Comparison of ENCODE assay signal across 8 mouse cellular contexts in genomic region chr4:150257252-150258204, GRCm38 (mm10). TPM values are rescaled to one million over a fixed set of nuclear protein-coding genes. Genes with fewer than 3 reads are reported as not detected.
DNase-seq lines count a peak whose midpoint lies in the region; ATAC-seq and TF ChIP-seq lines count a peak whose summit lies in the region.

No protein-coding gene starts in this region.

- H3K4me1 ChIP-seq in hindbrain, postnatal 0 days (ENCODE audit: insufficient read depth, low read length) = peaks cover 6% of the 10 kb centered on the region; the same call in 1 of the 2 replicates

- no peak overlapping the region for H3K4me3 ChIP-seq in hindbrain, postnatal 0 days (ENCODE audit: low read length)

- ATAC-seq in hindbrain, postnatal 0 days = peak; percentile 76
- peak; percentile 88 for ATAC-seq in megakaryocyte-erythroid progenitor cell, adult 5-6 weeks (replicated peaks; ENCODE audit: low FRiP score, low TSS enrichment, poor library complexity, severe bottlenecking)

- H3K9me3 ChIP-seq in hindbrain, postnatal 0 days (ENCODE audit: low read length) = no peaks in the 10 kb centered on the region

- peak; percentile 90 for DNase-seq in R1 (ENCODE audit: low read depth, low spot score)
- peak; percentile 95 to 97 for DNase-seq in cerebellum, postnatal 25 days
- DNase-seq in gastrocnemius, postnatal 14 days = peak; percentile 93
- peak; percentile 94 for DNase-seq in hindbrain, postnatal 0 days (ENCODE audit: low spot score)
- DNase-seq in left cerebral cortex, postnatal 25 days (ENCODE audit: low spot score in 2 of 2) = peak; percentile 60 to 69
- peak; percentile 83 to 87 for DNase-seq in right cerebral cortex, postnatal 10 days (ENCODE audit: low spot score in 2 of 2)
- peak; percentile 92 for DNase-seq in urinary bladder, postnatal 14 days (ENCODE audit: low spot score)

- H3K27ac ChIP-seq in hindbrain, postnatal 0 days = peak overlapping the region; percentile 79

- H3K4me2 ChIP-seq in hindbrain, postnatal 0 days (ENCODE audit: low read depth, low read length) = 0 out of 2 replicates have a peak overlapping the region, but pooled peaks have one; percentile 16

- H3K27me3 ChIP-seq in hindbrain, postnatal 0 days (ENCODE audit: insufficient read depth, low read length) = no peaks in the 10 kb centered on the region

- TF ChIP-seq CTCF in hindbrain, postnatal 0 days (IDR thresholded peaks at IDR 0.05; ENCODE audit: low read depth) = peak; percentile 94

- H3K36me3 ChIP-seq in hindbrain, postnatal 0 days (ENCODE audit: insufficient read depth, low read length) = no peaks in the 10 kb centered on the region

- 29% methylated on average over 20 of the region's 20 CpGs for WGBS in hindbrain, postnatal 0 days

- peak overlapping the region; percentile 14; the same call in 1 of the 2 replicates for H3K9ac ChIP-seq in hindbrain, postnatal 0 days (replicated peaks; ENCODE audit: low read length)

- intact Hi-C loops in gastrocnemius, postnatal 14 days (cut with DNase I; ENCODE audit: low total_unique reads) = loop anchor here (5.0 kb wide), 1 partner anchor 205 kb away; no protein-coding TSS in a partner anchor
- intact Hi-C loops in left cerebral cortex, postnatal 25 days (cut with DNase I) = loop anchor here (5.0 kb wide), 2 partner anchors 85 to 210 kb away; no protein-coding TSS in a partner anchor

RNA-seq across cellular contexts. Expression of gene Eno1, which starts 21.0 kb away (rescaled TPM):
- 100 to 1,000 TPM; 371 to 430 TPM for total RNA-seq in gastrocnemius, postnatal 14 days (2021)
- 538 and 549 TPM in 2 replicates for total RNA-seq in hindbrain, postnatal 0 days (2014; rRNA removed)
- 1,243 and 1,257 TPM in 2 replicates for polyA plus RNA-seq in hindbrain, postnatal 0 days (2015; fragmentation: Nextera tagmentation; extraction: Ambion mirVana)
- total RNA-seq in left cerebral cortex, postnatal 25 days (2021) = 100 to 1,000 TPM; 424 to 432 TPM
- 203 and 216 TPM in 2 replicates for total RNA-seq in megakaryocyte-erythroid progenitor cell, adult 5-6 weeks (2014; fragmentation: Nextera tagmentation)
- 136 and 155 TPM in 2 replicates for total RNA-seq in megakaryocyte-erythroid progenitor cell, adult 5-6 weeks (2017)

RNA-seq across cellular contexts. Expression of gene Rere, which starts 23.9 kb away (rescaled TPM):
- 10 to 100 TPM; 44.4 to 52.1 TPM for total RNA-seq in gastrocnemius, postnatal 14 days (2021)
- 31.2 and 32.9 TPM in 2 replicates for total RNA-seq in hindbrain, postnatal 0 days (2014; rRNA removed)
- 25.0 and 25.9 TPM in 2 replicates for polyA plus RNA-seq in hindbrain, postnatal 0 days (2015; fragmentation: Nextera tagmentation; extraction: Ambion mirVana)
- total RNA-seq in left cerebral cortex, postnatal 25 days (2021) = 100 to 1,000 TPM in 1 of 2 experiments, 10 to 100 TPM in 1; 84.7 to 103 TPM
- 36.1 and 47.6 TPM in 2 replicates for total RNA-seq in megakaryocyte-erythroid progenitor cell, adult 5-6 weeks (2014; fragmentation: Nextera tagmentation)
- total RNA-seq in megakaryocyte-erythroid progenitor cell, adult 5-6 weeks (2017) = 7.7 and 17.1 TPM in 2 replicates

RNA-seq across cellular contexts. Expression of gene Car6, which starts 56.4 kb away (rescaled TPM):
- total RNA-seq in gastrocnemius, postnatal 14 days (2021) = under 1 TPM in 1 of 2 experiments, not detected in 1; 0.29 TPM
- not detected in 2 replicates for total RNA-seq in hindbrain, postnatal 0 days (2014; rRNA removed)
- not detected in 2 replicates for polyA plus RNA-seq in hindbrain, postnatal 0 days (2015; fragmentation: Nextera tagmentation; extraction: Ambion mirVana)
- total RNA-seq in left cerebral cortex, postnatal 25 days (2021) = not detected
- total RNA-seq in megakaryocyte-erythroid progenitor cell, adult 5-6 weeks (2014; fragmentation: Nextera tagmentation) = not detected in 2 replicates
- total RNA-seq in megakaryocyte-erythroid progenitor cell, adult 5-6 weeks (2017) = not detected in 2 replicates
